In the genomic region with DNA sequence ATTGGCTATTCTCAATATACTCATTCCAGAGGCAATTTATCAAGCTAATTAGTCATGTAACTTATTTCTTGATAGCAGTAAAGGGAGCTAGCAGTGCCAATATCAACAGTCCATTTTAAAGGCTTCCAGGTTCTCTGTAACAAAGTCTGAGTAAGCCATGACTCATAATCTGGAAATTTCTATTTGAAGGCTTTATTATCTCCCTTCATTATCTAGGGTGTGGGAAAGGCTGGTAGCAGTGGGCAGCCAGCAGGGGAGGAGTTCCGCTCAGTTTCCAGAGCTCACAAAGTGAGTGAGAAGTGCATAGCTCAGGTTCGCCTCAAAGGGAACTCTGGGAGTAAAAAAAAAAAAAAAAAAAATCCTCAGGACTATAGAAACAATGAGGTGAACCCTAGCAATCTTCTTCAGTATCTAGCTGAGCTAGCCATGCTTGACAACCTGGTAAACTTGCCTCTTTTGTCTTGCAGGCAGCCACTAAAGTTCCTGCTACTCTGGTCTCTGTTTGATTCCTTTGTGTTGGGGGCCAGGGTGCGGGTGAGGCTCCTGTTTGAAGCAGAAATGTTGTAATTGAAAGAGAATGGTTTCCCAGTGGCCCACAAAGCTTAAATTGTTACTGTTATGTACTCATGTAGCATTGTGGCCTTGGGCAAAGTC, we compare ENCODE assay signal across 13 mouse cellular contexts.
A peak's percentile ranks its signal among the peaks of the same experiment; 100 is the strongest.
DNase-seq lines count a peak whose midpoint lies in the region; ATAC-seq lines count a peak whose summit lies in the region.
"Had no signal": no experiment of that assay in that cellular context is flagged by ENCODE, and none has a peak within 500 bp of the region (broad histone marks: within the 10 kb centered on the region; RNA-seq: fewer than 3 reads in every experiment).

No protein-coding gene starts in this region.

- no peak overlapping the region for H3K4me3 ChIP-seq in kidney, embryonic 16.5 days (ENCODE audit: low read length)
- H3K4me3 ChIP-seq: liver, embryonic 12.5 days had no signal

- intact Hi-C loops in left cerebral cortex, postnatal 4 days (cut with DNase I) = no loop called here

- ATAC-seq in kidney, embryonic 16.5 days (ENCODE audit: low FRiP score, low TSS enrichment) = peak; percentile 46; the same call in 1 of the 2 replicates
- ATAC-seq: liver, embryonic 12.5 days; midbrain, embryonic 16.5 days had no signal

- 23% methylated on average over 3 of the region's 3 CpGs for WGBS in kidney, embryonic 16.5 days

- H3K4me2 ChIP-seq in kidney, embryonic 16.5 days (replicated peaks; ENCODE audit: low read depth, low read length) = no peak overlapping the region
- H3K4me2 ChIP-seq: liver, embryonic 12.5 days had no signal

- no peak overlapping the region for H3K9ac ChIP-seq in kidney, embryonic 16.5 days (replicated peaks; ENCODE audit: low read length)
- H3K9ac ChIP-seq: liver, embryonic 12.5 days had no signal

- peaks cover 6% of the 10 kb centered on the region; the same call in 1 of the 2 replicates for H3K4me1 ChIP-seq in kidney, embryonic 16.5 days (ENCODE audit: insufficient read depth, low read length)
- H3K4me1 ChIP-seq: liver, embryonic 12.5 days had no signal

- no peaks in the 10 kb centered on the region for H3K27me3 ChIP-seq in kidney, embryonic 16.5 days (ENCODE audit: insufficient read depth, low read length)
- H3K27me3 ChIP-seq: liver, embryonic 12.5 days had no signal

- peak overlapping the region; percentile 53; the same call in 1 of the 2 replicates for H3K27ac ChIP-seq in kidney, embryonic 16.5 days (ENCODE audit: low read length)
- H3K27ac ChIP-seq: liver, embryonic 12.5 days had no signal

- H3K9me3 ChIP-seq in kidney, embryonic 16.5 days (ENCODE audit: low read length) = no peaks in the 10 kb centered on the region
- H3K9me3 ChIP-seq: liver, embryonic 12.5 days had no signal

- no peaks in the 10 kb centered on the region for H3K36me3 ChIP-seq in kidney, embryonic 16.5 days (ENCODE audit: insufficient read depth, low read length)
- H3K36me3 ChIP-seq: liver, embryonic 12.5 days had no signal

- DNase-seq in adrenal gland, adult 2 months = peak; percentile 19
- DNase-seq in adrenal gland, postnatal 4 days (ENCODE audit: low spot score in 2 of 2) = no peak
- no peak for DNase-seq in kidney, adult 11 months
- DNase-seq in embryo, embryonic 10 days (ENCODE audit: low spot score) = peak; percentile 26
- peak; percentile 49 for DNase-seq in retina, postnatal 1 day
- no peak for DNase-seq in left cerebral cortex, postnatal 4 days
- DNase-seq in cerebellum, adult 9-11 months = no peak
- DNase-seq: adrenal gland, postnatal 10 days; gastrocnemius, postnatal 10 days; right cerebral cortex, adult 18-20 months had no signal

Comparison
In these comparisons a context has a peak if more than half of its experiments do, and no peak if none do; other contexts are left out.
1. DNase-seq: peak in adrenal gland, adult 2 months (single experiment), embryo, embryonic 10 days (single experiment) and retina, postnatal 1 day (single experiment); none in adrenal gland, postnatal 4 days (0 of 2), kidney, adult 11 months (single experiment), left cerebral cortex, postnatal 4 days (single experiment) and cerebellum, adult 9-11 months (single experiment).